Mouse (Mus musculus): ENCODE data around the gene Ahdc1.
"Not testable (repeated sequence)": the region's sequence is repeated elsewhere in the genome, so short reads cannot be mapped to it uniquely, and the experiment has no call there.

The Ahdc1 gene

DNA sequence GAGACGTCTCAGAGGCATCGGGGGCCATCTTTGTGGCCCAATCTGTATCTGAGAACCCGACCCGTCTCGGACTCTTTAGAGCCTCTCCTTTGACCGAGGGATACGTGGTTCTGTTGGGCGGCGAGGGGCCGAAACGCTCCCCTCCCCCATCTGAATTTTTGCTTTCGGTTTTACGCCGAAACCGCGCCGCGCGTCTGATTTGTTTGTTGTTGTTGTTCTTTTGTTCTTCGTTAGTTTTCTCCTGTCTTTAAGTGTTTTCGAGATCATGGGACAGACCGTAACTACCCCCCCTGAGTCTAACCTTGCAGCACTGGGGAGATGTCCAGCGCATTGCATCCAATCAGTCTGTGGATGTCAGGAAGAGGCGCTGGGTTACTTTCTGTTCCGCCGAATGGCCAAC, 85.6 kb downstream of the Ahdc1 start:
- not testable (repeated sequence) for DNase-seq (ENCODE audit: low spot score)

DNA sequence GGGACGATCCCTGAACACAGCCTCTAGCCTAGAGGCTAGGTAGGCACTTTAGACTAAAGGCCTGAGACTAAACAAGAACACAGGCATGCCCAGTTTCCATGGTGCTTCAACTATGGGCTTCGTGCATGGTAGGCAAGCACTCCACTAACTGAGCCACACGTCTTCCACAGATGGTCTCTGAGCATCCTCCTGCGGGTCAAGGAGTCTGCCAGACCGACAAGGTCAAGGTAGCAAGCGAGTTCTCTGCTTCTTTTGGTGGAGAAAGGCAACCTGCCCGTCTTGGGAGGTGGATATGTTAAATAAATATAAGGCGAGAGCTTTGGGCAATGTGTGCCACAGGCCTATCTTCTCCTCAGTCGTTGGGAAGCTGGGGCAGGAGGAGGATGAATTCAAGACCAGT, 90.7 kb downstream of the Ahdc1 start:
- no peak for DNase-seq (ENCODE audit: low spot score)

DNA sequence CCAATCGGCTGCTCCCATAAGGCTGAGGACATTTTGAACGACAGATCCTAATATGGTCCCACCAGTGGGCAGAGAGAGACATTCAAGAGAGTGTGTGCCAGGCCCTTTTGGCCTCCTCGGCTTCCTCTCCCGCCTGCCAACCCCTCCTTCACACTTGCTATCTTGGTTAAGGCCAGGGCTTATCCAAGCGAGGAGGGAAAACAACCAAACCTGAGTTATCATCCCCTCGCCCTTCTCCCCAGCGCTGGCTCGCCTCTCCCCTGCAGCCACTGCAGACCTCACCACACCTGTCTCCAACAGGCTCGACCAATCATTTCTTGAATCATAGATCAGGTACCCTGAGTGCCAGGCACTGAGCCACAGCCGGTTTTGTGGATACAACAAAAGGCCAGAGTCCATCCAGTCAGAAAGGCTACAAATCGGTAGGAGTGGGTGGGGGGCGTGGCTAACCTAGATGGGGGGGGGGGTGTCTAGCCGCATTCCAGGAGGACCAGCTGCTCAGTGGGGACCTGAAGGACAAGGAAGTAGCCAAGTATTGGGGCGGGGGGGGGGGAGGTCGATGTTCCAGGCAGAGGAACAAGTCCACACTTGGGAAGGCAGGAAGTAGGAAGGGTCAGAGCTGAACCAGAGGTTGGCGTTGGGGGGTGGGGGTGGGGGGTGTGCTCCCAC, 92.6 kb downstream of the Ahdc1 start:
- no peak for DNase-seq (ENCODE audit: low spot score)

DNA sequence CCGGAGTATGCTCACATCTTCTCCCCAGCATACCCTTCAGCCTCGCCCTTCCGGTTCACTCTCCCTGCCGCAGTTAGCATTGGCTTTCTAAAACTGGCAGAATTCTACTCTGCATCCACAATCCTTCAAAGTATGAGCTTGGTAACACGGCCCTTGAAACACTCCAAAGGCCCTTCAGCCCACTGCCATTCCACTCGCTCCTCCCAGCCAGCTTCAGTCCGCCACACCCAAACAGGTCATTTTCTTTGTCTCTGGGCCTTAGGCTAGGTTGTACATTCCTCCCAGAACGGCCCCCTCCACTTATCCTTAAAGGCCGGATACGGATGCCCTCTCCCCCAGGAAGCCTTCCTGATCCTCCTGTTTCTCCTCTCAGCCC, 93.1 kb downstream of the Ahdc1 start:
- DNase-seq (ENCODE audit: low spot score): no peak

DNA sequence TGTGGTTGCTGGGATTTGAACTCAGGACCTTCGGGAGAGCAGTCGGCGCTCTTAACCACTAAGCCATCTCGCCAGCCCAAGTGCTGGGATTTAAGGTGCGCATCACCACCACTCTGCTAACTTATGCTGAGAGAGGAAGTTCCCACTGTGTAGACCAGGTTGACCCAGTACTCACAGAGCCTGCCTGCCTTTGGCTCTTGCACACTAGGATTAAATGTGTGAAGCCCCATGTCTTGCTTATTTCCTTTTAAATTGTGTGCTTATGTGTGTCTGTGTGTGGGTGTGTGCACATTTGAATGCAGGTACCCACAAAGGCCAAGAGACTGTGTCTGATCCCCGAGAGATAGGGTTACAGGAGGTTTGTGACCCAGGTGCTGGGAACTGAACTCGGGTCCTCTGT, 95.6 kb downstream of the Ahdc1 start:
- no peak for DNase-seq (ENCODE audit: low spot score)

DNA sequence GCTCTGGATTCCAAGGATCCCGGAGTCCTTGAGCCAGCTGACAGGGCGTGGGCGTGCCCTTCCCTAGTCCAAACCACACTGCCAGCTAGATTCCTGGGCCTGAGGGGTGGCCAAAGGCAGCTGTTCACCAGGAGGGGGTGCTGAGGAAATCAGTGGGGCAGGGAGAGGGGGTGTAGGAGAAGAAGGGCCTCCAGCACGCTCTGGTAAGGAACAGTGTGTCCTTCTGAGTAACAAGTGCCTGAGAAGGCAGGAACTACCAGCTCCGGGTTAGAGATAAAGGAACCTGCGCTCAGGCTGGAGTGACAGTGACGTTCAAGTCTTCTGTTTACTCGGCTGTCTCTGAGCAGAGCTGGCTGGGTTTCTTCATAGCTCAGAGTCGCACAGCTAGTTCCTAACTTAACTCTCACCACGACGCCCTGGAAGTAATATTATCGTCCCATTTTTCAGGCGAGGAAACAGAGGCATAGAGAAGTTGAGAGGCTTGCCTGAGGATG, 96.8 kb downstream of the Ahdc1 start:
- DNase-seq (ENCODE audit: low spot score): no peak

DNA sequence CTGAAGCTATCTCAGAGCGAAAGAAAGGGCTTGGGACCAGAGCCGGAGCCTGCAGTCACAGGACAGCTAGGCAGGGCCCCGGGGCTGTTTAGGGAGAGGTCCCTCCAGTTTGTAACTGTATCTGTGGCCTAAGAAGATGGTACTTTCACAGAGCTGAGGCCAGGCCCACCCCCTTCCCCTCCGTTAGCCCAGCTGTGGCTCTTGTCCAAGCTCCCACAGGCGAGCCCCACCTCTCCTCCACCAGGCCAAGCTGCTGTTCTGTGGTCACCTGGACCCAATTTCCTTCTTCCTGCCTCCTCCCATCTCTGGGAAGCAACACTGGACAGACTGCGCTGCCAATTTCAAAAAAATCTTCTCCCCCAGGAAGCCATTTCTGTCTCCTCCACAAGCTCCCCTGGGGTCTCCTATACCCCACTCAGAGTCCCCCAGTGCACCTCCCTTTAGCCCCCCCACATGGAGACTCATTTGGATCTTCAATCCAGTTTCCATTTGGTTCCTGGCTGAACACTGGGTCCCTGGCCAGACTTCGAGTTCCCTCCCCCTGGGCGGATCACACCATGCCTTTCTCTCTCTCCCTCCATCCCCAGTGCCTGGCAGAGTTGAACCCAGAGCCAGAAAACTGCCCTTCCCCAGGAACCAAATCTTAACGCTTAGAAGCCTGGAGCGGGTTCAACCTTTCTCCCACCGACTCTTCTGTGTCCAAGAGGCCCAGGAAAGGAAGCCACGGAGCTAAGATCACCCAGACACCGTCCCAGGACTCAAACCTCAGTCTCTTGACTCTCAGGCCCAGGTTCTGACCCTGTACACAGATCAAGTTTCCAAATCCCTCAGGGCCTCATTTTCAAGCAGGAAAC, 97.6 kb downstream of the Ahdc1 start:
- no peak for DNase-seq (ENCODE audit: low spot score)

DNA sequence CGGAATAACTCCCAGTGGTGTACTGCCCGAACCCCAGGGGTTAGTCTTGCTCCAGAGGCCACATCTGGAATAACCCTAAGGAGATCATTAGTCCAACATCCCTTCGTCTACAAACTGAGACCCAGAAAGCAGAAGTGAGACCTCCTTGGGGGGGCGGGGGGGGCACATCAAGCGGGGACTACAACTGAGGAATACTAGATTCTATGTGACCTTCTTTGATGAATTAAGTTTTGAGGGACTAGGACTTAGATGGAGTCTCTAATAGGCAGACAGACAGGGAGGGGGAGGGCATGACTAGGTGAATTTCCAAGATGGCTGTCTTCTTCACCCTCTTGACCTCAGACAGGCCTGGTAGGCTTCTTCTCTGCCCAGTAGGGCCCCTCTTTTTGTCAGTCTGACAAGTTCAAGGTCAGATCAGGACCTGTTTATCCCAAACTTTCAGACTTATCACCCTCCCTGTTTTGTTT, 98.3 kb downstream of the Ahdc1 start:
- DNase-seq (ENCODE audit: low spot score): no peak

DNA sequence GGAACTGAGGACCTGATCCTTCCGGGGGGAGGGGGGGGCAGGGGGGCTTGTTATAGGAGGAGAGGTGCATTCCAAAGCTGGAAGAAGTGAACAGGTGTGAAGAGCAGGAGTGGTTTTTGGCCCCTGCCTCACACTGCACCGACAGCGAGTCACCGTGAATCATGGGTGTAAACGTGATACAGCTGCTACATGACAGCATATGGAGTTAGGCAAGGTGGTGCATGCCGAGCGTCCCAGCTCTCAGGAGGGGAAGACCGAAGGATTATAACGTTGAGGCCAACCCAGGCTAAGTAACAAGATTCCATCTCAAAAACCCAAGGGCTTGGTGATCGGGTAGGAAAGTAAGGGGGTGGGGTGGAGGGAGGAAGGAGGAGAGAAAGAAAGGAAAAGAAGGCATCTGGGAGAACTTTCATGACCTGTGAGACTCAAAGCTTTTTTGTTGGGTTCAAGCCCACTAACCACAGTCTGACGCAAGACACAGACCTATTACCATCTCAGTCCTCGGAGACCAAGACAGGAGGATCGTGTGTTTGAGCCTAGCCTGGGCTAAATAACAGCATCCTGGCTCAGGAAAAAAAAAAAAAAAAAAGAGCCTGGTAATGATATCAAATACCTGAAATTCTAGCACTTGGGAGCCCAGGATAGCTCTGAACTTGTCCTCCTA, 101.2 kb downstream of the Ahdc1 start:
- DNase-seq (ENCODE audit: low spot score): no peak

DNA sequence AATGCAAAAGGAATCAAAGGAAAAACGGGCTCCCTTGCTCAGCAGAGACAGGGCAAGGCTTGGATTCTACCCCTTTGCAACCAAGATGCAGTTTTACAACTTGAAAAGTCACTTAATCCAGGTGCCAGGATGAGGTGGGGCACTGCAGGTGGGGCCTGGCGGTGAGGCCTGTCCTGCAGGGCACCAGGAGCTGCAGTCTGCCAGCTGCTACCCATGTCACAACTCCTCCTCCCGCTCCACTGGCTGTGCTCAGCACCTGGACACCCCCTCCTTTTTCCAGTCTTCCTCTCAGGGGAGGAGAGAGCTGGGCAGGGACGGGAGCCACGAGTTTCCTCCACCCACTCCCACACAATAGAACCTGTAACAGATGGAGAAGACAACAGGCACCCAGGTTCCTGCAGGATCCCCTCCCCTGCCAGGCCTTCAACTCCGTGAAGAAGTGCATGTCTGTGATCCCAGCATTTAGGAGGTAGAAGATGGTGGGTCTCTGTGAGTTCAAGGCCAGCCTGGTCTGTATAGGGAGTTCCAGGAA, 102.4 kb downstream of the Ahdc1 start:
- DNase-seq (ENCODE audit: low spot score): no peak

DNA sequence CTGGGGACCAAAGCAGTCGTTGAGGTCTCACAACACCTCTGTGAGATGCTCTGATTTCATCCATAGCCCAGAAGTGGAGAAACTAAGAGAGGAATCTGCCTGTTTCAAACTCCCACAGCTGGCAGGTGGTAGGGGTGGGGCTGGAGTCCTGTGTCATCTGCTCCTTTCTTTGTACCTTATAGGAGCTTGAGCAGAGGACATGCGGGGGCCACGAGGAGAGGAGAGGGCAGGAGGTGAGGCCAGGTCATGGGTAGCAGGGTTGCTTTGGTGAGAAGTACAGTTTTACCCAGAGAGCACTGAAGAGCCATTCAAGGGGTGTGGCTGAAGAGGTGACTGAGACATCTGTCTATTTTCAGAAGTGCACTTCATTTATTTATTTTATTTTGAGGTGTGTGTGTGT, 103.7 kb downstream of the Ahdc1 start:
- no peak for DNase-seq (ENCODE audit: low spot score)

DNA sequence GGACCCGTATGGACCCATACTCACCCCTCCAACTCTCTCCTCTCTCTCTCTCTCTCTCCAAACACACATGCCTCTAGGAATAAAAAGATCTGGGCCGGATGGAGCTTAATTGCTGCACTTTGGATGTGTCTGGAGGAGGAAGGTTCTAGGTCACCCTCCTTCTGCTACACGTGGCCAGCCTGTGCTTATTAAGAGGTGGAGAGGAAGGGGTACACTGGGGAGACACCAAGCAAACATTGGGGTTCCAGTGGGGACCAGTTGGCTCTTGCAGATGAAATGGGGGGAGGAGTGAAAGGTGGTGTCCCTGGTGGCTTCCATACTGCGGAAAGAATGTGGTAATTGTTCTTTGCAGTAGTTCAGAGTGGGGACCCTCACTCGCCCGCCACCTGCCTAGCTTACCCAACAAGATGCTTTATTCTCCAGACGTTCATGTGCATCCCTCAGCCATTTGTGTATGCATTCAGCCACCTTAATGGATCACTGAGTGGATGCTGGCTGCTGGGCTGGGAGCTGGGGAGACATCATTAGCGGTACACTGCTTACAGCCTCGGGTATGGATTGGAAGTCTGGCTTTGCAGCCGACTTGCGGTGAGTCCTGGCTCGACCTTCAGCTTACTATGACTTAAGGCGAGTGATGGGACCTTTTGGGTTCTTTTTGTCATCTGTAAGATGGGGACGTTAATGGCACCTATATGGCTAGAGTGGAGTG, 104.8 kb downstream of the Ahdc1 start:
- no peak for DNase-seq (ENCODE audit: low spot score)

DNA sequence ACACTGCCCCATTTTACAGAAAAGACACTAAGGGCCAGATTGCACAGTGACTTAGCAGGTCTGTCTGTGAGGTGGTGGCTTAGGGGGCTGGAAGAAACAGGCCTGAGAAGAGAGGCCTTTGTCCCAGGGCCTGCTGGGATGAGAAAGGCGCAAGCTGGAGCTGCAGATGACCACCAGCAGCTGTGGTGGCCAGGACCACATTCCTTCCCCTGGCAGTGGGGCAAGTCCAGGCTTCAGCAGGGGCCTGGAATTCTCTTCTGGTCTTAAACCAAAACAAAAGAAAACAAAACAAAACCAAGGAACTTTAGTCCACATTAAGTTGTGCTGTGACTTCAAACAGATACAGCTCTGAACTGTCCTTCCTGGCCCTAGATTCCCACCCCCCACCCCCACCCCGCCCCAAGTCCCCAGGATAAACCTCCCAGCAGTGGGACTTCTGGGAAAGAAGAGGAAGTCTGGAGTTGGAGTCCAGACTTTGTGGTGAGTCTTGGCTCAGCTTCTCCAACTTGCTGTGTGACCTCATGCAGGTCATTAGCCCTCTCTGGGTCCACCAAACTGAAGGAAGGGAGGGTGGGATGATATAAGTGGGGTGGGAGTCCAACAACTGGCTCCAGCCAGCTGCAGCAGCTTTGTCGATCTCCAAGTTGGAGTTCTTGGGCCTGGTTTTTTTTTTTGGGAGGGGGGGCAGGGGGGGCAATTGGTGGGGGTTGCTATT, 105.9 kb downstream of the Ahdc1 start:
- no peak for DNase-seq (ENCODE audit: low spot score)

DNA sequence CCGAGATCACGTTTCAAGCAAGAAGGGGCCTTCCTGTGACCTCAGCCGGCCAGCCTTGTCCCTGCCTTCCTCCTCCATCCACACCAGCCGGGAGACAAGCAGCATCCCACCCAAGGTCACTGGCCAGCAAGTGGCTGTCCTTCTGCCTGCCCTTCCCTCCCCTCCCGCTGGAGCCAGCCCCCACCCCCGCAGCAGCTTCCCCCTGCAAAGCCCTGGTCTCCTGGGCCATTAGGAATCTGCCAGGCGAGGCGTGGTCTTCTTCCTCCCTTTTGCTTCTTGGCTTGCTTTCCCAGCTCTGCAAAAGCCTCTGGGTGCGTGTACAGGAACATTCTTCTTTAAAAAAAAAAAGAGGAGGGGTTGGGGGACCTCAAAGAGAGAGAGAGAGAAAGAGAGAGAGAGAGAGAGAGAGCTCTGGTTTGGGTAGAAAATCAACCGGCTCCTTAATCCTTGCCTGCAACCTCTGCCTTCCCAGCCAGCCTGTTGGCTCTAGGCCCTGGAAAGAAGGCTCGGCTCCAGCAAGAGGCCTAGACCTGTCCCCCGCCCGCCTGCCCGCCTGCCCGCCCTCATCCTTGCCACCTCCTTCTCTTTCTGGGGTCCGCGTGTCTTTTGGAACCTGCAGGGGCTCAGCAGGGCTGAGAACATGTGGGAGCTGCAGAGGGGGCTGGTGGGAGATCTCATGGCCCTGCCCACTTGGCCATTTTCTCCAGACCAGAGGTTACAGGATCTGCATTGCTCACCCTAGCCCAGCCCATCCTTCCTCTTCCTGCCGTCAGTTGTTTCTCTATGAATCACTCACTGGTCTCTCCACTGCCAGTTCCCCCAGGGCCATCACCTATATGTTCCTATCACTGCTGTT, 106.7 kb downstream of the Ahdc1 start:
- DNase-seq (ENCODE audit: low spot score): no peak

DNA sequence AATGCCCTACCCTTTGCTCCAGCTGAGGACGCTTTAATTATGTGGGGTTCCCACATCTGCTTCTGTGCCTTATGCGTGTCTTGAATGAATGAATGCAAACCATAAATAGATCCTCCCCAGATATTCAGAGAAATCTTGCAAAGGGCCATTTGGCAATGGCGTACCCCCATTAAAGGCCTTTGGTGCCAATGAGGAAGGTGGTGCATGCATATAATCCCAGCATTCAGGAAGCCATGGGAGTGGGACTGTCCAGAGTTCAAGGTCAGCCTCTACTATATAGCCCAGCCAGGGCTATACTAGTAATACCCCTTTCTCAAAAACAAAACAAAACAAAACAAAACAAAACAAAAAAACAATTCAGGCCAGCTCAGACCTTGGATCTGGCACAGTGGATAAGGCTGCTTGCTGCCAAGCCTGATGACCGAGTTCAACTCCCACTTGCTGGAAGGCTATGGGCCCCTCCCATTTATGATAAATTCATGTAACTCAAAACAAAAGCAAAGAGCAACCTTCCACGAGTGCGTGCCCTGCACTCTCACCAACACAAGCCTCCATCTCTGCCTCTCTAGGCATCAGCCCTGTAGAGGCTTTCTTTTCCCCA, 107.8 kb downstream of the Ahdc1 start:
- DNase-seq (ENCODE audit: low spot score): no peak

DNA sequence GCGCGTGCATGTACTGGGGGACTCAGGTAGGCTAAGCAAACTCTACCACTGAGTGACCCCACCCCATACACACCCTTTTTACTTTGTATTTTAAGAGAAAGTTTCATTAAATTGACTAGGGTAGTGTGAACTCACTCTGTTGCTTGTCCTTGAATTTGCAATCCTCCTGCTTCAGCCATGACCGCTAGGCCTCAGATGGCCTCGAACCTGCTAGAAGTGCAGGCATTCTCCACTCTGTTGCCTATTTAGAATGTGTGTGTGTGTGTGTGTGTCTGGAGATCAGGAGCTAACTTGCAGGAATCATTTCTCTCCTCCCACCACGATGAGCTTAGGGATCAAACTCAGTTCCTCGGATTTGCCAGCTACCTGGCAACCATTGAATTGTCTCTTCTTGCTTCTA, 108.5 kb downstream of the Ahdc1 start:
- DNase-seq (ENCODE audit: low spot score): no peak

DNA sequence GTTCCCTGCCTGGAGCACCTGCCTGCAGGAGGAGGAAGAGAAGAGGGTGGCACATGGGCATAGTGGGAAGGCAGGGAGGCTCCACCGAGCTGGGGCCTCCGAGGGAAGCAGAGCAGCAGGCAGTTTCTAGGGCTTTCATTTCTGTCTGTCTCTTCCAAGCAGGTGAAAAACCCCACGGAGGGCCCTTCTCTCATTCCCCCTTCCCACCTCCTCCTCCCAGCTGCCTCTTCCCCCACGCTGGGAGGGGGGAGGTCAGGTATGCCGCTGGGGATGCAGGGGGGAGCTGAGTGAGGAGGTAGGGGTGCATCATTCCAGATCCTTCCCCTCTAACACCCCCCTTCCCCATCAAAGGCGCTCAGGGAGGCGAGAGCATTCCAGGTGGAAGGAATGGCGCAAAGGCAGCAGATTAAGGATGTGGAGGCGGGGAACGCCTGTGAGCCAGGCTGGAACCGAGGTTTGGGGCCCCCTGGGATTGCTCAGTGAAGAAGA, 109.8 kb downstream of the Ahdc1 start:
- no peak for DNase-seq (ENCODE audit: low spot score)

DNA sequence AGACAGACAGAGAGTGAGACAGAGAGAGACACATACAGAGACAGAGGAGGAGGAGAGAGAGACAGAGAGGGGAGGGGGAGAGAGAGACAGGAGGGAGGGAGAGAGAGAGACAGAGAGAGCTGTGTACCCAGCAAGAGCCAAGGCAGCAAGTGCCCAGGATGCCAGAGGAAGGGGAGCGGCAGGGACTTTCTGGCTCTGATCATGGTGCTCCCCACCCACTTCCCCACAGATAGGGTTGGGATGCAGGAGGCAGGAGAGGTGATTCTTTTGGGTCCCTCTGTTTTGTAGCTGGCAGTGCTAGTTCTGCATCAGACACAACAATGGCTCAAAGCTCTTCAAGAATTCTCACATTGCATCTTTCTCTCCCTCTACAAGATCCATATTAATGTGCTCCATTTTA, 110.4 kb downstream of the Ahdc1 start:
- DNase-seq (ENCODE audit: low spot score): no peak

DNA sequence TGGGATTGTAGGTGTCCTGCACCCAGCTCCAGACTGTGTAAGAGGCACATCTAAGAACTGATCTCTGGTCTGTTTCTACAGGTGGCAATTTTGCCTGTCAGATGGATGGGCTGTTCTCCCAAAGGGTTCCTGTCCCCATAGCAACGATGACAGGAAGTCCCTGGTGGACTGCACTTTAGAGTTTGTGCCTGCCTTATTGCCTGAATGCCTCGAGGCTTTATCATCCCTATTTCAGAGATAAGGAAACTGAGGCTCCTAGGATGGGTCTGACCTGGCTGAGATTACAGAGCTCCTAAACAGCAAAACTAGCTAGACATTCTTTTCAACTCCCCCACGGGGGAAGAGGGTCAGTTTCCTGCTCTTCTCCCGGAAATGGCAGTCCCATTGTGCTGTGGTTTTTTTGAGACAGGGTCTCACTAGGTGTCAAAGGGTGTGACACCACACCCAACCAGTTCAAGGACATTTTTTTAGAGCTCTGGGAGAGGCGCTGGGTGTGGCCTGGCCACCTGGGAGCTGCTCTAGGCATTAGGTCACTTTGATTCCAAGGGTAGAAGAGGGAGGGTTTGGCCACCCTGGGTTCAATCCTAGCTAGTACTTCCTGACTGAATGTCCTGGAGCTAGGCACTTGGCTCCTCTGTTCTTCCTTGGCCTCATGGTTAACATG, 111.0 kb downstream of the Ahdc1 start:
- no peak for DNase-seq (ENCODE audit: low spot score)

Data from left cerebral cortex, adult 11 months (tissue).